Mouse (Mus musculus) midbrain, postnatal 0 days (tissue): ENCODE measurements at regions not wholly inside any gene's neighbourhood (a gene's known extent, or its start where the extent isn't known, plus 50 kb on each side); places are given as distances from the start of the nearest gene placed in this dataset.
A peak's percentile ranks its signal among the peaks of the same experiment; 100 is the strongest.

Experiments
- ATAC-seq: fragments of 200-750 bp; cut with Nextera tagmentation; 2 replicates; pipeline ENCODE4 v1.8.0; 2017; ENCODE audit warnings: moderate number of reproducible peaks, mild to moderate bottlenecking, moderate TSS enrichment, moderate library complexity; ENCODE audit not compliant: low FRiP score
- DNase-seq: peaks from one replicate; pipeline ENCODE4 v3.0.0-alpha.2; 2015; ENCODE audit warnings: low spot score
- H3K27ac ChIP-seq: fragments of 300-500 bp; sonication (generic); 2 replicates; pipeline ENCODE4 v1.5.1; 2014; ENCODE audit warnings: low read depth, mild to moderate bottlenecking, low read length, mixed read lengths
- H3K27me3 ChIP-seq: fragments of 300-500 bp; sonication (generic); 2 replicates; pipeline ENCODE4 v1.6.1; 2014; ENCODE audit warnings: low read length, control low read depth, mixed read lengths; ENCODE audit not compliant: insufficient read depth
- H3K36me3 ChIP-seq: fragments of 300-500 bp; sonication (generic); 2 replicates; pipeline ENCODE4 v1.6.1; 2014; ENCODE audit warnings: low read length, control low read depth, mixed read lengths; ENCODE audit not compliant: insufficient read depth
- H3K4me1 ChIP-seq: fragments of 300-500 bp; sonication (generic); 2 replicates; pipeline ENCODE4 v1.6.1; 2014; ENCODE audit warnings: mild to moderate bottlenecking, control low read depth, antibody characterized with exemption, low read length, mixed read lengths; ENCODE audit not compliant: insufficient read depth
- H3K4me2 ChIP-seq: fragments of 300-500 bp; sonication (generic); 2 replicates; pipeline ENCODE4 v1.6.1; 2014; ENCODE audit warnings: low read depth, mild to moderate bottlenecking, low read length, mixed read lengths; ENCODE audit not compliant: poor library complexity, severe bottlenecking
- H3K4me3 ChIP-seq: fragments of 300-500 bp; sonication (generic); 2 replicates; pipeline ENCODE4 v1.5.1; 2014; ENCODE audit warnings: low read depth, mild to moderate bottlenecking, low read length, moderate library complexity
- H3K9ac ChIP-seq: fragments of 300-500 bp; sonication (generic); replicated peaks from 2 replicates; pipeline ENCODE4 v1.6.1; 2014; ENCODE audit warnings: mild to moderate bottlenecking, low read length, moderate library complexity, mixed read lengths; ENCODE audit not compliant: poor library complexity, severe bottlenecking
- H3K9me3 ChIP-seq: fragments of 300-500 bp; sonication (generic); 2 replicates; pipeline ENCODE4 v1.6.1; 2016; ENCODE audit warnings: low read length, control low read depth
- CTCF ChIP-seq: IDR thresholded peaks from 2 replicates; pipeline ENCODE4 v1.5.1; 2016; ENCODE audit warnings: antibody characterized with exemption, mild to moderate bottlenecking
- WGBS: fragments of 180-500 bp; shearing (Covaris S2); extraction: QIAGEN DNeasy Blood & Tissue Kit; methylation state at CpG from one replicate; pipeline ENCODE4 v1.1.7; 2014; 5-methylcytosine and 5-hydroxymethylcytosine counted together

- H3K27ac ChIP-seq: no peak overlapping the region
- H3K9ac ChIP-seq: no peak overlapping the region
- no peak overlapping the region for H3K4me3 ChIP-seq
- no peaks in the 10 kb centered on the region for H3K9me3 ChIP-seq
- no peaks in the 10 kb centered on the region for H3K27me3 ChIP-seq
- H3K4me1 ChIP-seq: no peaks in the 10 kb centered on the region
- H3K36me3 ChIP-seq: no peaks in the 10 kb centered on the region
- no peak overlapping the region for H3K4me2 ChIP-seq
- ATAC-seq (no peak), DNase-seq (no peak)
- WGBS: 79% methylated on average over 6 of the region's 6 CpGs
- no peak for TF ChIP-seq CTCF
Measured at GRCm38 (mm10) chr7:129987119-129987665, 395.5 kb downstream of the Wdr11 start.

- ATAC-seq: no peak
- 49% methylated on average over 4 of the region's 4 CpGs for WGBS
- no peak for TF ChIP-seq CTCF
- no peaks in the 10 kb centered on the region for H3K36me3 ChIP-seq
- no peak for DNase-seq
- H3K9me3 ChIP-seq: no peaks in the 10 kb centered on the region
- H3K27ac ChIP-seq: no peak overlapping the region
- no peak overlapping the region for H3K9ac ChIP-seq
- H3K4me2 ChIP-seq: no peak overlapping the region
- no peaks in the 10 kb centered on the region for H3K4me1 ChIP-seq
- no peaks in the 10 kb centered on the region for H3K27me3 ChIP-seq
- H3K4me3 ChIP-seq: no peak overlapping the region
Measured at GRCm38 (mm10) chr7:129987713-129988112, 396.1 kb downstream of the Wdr11 start.

- Histone ChIP-seq H3K4me2 (no peak overlapping the region), H3K4me3 (no peak overlapping the region), H3K4me1 (no peaks in the 10 kb centered on the region), H3K27ac (no peak overlapping the region), H3K27me3 (no peaks in the 10 kb centered on the region), H3K9me3 (no peaks in the 10 kb centered on the region), H3K9ac (no peak overlapping the region), H3K36me3 (no peaks in the 10 kb centered on the region)
- TF ChIP-seq CTCF: no peak
- ATAC-seq (no peak), DNase-seq (peak; percentile 44)
- 41% methylated on average over 14 of the region's 14 CpGs for WGBS
Measured at GRCm38 (mm10) chr7:129993446-129994223, 402.0 kb downstream of the Wdr11 start.

- H3K4me3 ChIP-seq: no peak overlapping the region
- no peak for TF ChIP-seq CTCF
- H3K9me3 ChIP-seq: no peaks in the 10 kb centered on the region
- no peaks in the 10 kb centered on the region for H3K4me1 ChIP-seq
- H3K9ac ChIP-seq: no peak overlapping the region
- H3K36me3 ChIP-seq: no peaks in the 10 kb centered on the region
- no peak overlapping the region for H3K27ac ChIP-seq
- DNase-seq: no peak
- H3K4me2 ChIP-seq: no peak overlapping the region
- no peaks in the 10 kb centered on the region for H3K27me3 ChIP-seq
- ATAC-seq: no peak
- WGBS: 93% methylated on average over 7 of the region's 7 CpGs
Measured at GRCm38 (mm10) chr7:129995529-129995928, 403.9 kb downstream of the Wdr11 start.

GRCm38 (mm10) chr7:130001064-130001463 lies 409.4 kb downstream of the Wdr11 start:
- ATAC-seq (no peak), DNase-seq (peak; percentile 33)
- Histone ChIP-seq H3K4me2 (no peak overlapping the region), H3K9ac (no peak overlapping the region), H3K4me1 (peaks cover 2% of the 10 kb centered on the region; the same call in 1 of the 2 replicates), H3K9me3 (no peaks in the 10 kb centered on the region), H3K27ac (peak overlapping the region; percentile 13; the same call in 1 of the 2 replicates), H3K36me3 (no peaks in the 10 kb centered on the region), H3K27me3 (no peaks in the 10 kb centered on the region), H3K4me3 (no peak overlapping the region)
- 49% methylated on average over 10 of the region's 10 CpGs for WGBS
- TF ChIP-seq CTCF: no peak

- no peak overlapping the region for H3K4me3 ChIP-seq
- H3K4me2 ChIP-seq: no peak overlapping the region
- H3K9me3 ChIP-seq: no peaks in the 10 kb centered on the region
- WGBS: 69% methylated on average over 12 of the region's 12 CpGs
- H3K27me3 ChIP-seq: no peaks in the 10 kb centered on the region
- no peak for DNase-seq
- TF ChIP-seq CTCF: no peak
- H3K4me1 ChIP-seq: peaks cover 2% of the 10 kb centered on the region; the same call in 1 of the 2 replicates
- no peaks in the 10 kb centered on the region for H3K36me3 ChIP-seq
- ATAC-seq: no peak
- no peak overlapping the region for H3K9ac ChIP-seq
- no peak overlapping the region for H3K27ac ChIP-seq
Measured at GRCm38 (mm10) chr7:130002002-130002401, 410.3 kb downstream of the Wdr11 start.
